Mouse (Mus musculus): ENCODE data around the gene Grm5. TPM values are rescaled to one million over a fixed set of nuclear protein-coding genes. Genes with fewer than 3 reads are reported as not detected.

Grm5 gene
- polyA plus RNA-seq, 1 experiment, result not detected

DNA sequence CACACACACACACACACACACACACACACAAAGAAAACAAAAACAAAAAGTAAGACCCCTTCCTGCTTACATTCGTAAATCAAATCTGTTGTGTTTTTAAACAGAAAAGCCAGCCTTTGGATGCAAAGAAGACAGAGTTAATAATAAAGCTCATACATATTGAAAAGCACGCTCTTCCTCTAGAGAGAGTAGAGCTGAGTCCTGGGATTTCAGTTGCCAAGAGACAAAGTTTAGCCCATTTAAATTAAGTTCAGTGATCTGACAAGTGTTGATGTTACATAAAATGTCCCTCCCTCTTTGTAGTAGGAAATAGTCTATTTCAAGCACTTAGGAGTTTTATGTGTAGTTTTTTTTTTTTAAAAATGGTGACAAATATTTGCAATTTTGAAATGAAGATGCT lies 178.0 kb downstream of the Grm5 start:
- H3K27me3 ChIP-seq (ENCODE audit: control insufficient read depth, insufficient read depth, low read length), result no peaks in the 10 kb centered on the region
- no peak overlapping the region for H3K27ac ChIP-seq (ENCODE audit: insufficient read depth, low read depth, low read length)
- 73% methylated on average over 2 of the region's 2 CpGs for WGBS
- H3K36me3 ChIP-seq (ENCODE audit: control insufficient read depth, insufficient read depth, low read length), result no peaks in the 10 kb centered on the region
- no peaks in the 10 kb centered on the region for H3K4me1 ChIP-seq (ENCODE audit: control insufficient read depth, insufficient read depth, insufficient read length, low read length)
- H3K4me3 ChIP-seq (ENCODE audit: low read depth, low read length), result no peak overlapping the region
- TF ChIP-seq POLR2A (IDR thresholded peaks at IDR 0.05; ENCODE audit: low read depth, low read length) (no peak), CTCF (IDR thresholded peaks at IDR 0.05; ENCODE audit: extremely low read depth, insufficient read length, insufficient replicate concordance, low read depth, low read length) (no peak)

GRCm38 (mm10) chr7:87762376-87762775 lies 178.4 kb downstream of the Grm5 start:
- H3K4me3 ChIP-seq (ENCODE audit: low read depth, low read length), result no peak overlapping the region
- no peak for TF ChIP-seq POLR2A (IDR thresholded peaks at IDR 0.05; ENCODE audit: low read depth, low read length)
- TF ChIP-seq CTCF (IDR thresholded peaks at IDR 0.05; ENCODE audit: extremely low read depth, insufficient read length, insufficient replicate concordance, low read depth, low read length), result no peak
- no peak overlapping the region for H3K27ac ChIP-seq (ENCODE audit: insufficient read depth, low read depth, low read length)
- H3K4me1 ChIP-seq (ENCODE audit: control insufficient read depth, insufficient read depth, insufficient read length, low read length), result no peaks in the 10 kb centered on the region
- H3K36me3 ChIP-seq (ENCODE audit: control insufficient read depth, insufficient read depth, low read length), result no peaks in the 10 kb centered on the region
- WGBS, result 52% methylated on average over 3 of the region's 3 CpGs
- H3K27me3 ChIP-seq (ENCODE audit: control insufficient read depth, insufficient read depth, low read length), result no peaks in the 10 kb centered on the region

DNA sequence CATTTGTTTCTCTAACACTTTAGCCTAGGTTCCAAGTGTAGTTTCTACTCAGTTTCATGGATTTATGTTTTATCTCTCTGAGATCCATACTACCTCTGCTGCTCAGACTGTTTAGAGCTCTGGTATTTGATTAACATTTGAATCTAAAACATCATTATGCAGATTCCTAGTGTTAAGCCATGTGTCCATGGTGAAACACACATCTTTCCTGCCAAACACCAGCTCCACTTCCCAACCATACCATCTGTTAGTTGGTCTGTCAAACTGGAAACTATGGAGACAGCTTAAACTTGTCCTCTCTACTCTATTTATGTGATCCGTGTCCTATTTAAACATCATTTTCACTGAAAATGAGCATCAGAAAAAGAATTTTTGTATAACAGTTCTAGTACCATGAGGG lies 203.6 kb downstream of the Grm5 start:
- TF ChIP-seq CTCF (IDR thresholded peaks at IDR 0.05; ENCODE audit: extremely low read depth, insufficient read length, insufficient replicate concordance, low read depth, low read length), result no peak
- TF ChIP-seq POLR2A (IDR thresholded peaks at IDR 0.05; ENCODE audit: low read depth, low read length), result no peak
- Histone ChIP-seq H3K36me3 (ENCODE audit: control insufficient read depth, insufficient read depth, low read length) (no peaks in the 10 kb centered on the region), H3K27me3 (ENCODE audit: control insufficient read depth, insufficient read depth, low read length) (no peaks in the 10 kb centered on the region), H3K27ac (ENCODE audit: insufficient read depth, low read depth, low read length) (no peak overlapping the region), H3K4me1 (ENCODE audit: control insufficient read depth, insufficient read depth, insufficient read length, low read length) (no peaks in the 10 kb centered on the region), H3K4me3 (ENCODE audit: low read depth, low read length) (no peak overlapping the region)
- 78% methylated on average over 1 of the region's 1 CpGs for WGBS

DNA sequence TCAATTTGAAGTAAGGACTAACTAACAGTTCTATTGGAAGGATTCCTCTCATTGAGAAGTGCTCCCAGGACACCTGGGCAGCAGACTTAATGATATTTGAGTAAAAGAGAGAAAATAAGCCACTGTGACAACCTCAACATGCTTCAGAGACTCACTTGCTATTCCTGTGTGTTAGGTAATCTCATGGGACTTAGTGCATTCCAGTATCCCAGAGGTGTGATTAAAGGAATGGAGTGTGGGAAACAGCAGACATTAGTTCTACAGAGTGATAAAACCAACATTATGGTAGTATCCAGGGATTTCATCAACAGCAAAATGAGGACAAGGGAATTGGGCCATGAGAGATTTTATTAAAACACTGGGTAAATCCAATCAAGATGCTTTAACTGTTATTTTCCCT lies 205.0 kb downstream of the Grm5 start:
- TF ChIP-seq POLR2A (IDR thresholded peaks at IDR 0.05; ENCODE audit: low read depth, low read length), result no peak
- TF ChIP-seq CTCF (IDR thresholded peaks at IDR 0.05; ENCODE audit: extremely low read depth, insufficient read length, insufficient replicate concordance, low read depth, low read length), result no peak
- no peaks in the 10 kb centered on the region for H3K27me3 ChIP-seq (ENCODE audit: control insufficient read depth, insufficient read depth, low read length)
- H3K27ac ChIP-seq (ENCODE audit: insufficient read depth, low read depth, low read length), result no peak overlapping the region
- no peak overlapping the region for H3K4me3 ChIP-seq (ENCODE audit: low read depth, low read length)
- no peaks in the 10 kb centered on the region for H3K36me3 ChIP-seq (ENCODE audit: control insufficient read depth, insufficient read depth, low read length)
- no peaks in the 10 kb centered on the region for H3K4me1 ChIP-seq (ENCODE audit: control insufficient read depth, insufficient read depth, insufficient read length, low read length)

DNA sequence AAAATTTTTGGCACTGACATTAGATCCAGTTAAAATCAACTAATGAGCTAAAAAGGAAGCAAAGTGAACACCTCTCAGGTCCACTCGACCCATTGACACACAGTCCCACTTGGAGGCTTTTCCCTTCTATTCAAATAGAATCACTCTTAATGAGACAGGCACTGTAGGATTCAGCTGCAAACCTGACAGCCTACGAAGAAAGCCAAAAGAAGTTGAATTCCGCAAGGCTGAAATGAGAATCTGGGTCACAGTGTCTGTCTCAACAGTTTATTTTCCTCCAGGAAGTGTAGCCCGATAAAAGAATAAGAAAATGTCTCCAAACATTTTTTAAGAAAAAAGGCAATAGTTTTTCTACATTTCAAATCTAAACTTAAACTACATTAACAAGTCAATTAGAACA lies 209.9 kb downstream of the Grm5 start:
- WGBS, result 72% methylated on average over 4 of the region's 4 CpGs
- H3K36me3 ChIP-seq (ENCODE audit: control insufficient read depth, insufficient read depth, low read length), result no peaks in the 10 kb centered on the region
- TF ChIP-seq CTCF (IDR thresholded peaks at IDR 0.05; ENCODE audit: extremely low read depth, insufficient read length, insufficient replicate concordance, low read depth, low read length) (no peak), POLR2A (IDR thresholded peaks at IDR 0.05; ENCODE audit: low read depth, low read length) (no peak)
- no peaks in the 10 kb centered on the region for H3K27me3 ChIP-seq (ENCODE audit: control insufficient read depth, insufficient read depth, low read length)
- H3K27ac ChIP-seq (ENCODE audit: insufficient read depth, low read depth, low read length), result no peak overlapping the region
- H3K4me1 ChIP-seq (ENCODE audit: control insufficient read depth, insufficient read depth, insufficient read length, low read length), result no peaks in the 10 kb centered on the region
- no peak overlapping the region for H3K4me3 ChIP-seq (ENCODE audit: low read depth, low read length)

- TF ChIP-seq CTCF (IDR thresholded peaks at IDR 0.05; ENCODE audit: extremely low read depth, insufficient read length, insufficient replicate concordance, low read depth, low read length), result no peak
- no peak for TF ChIP-seq POLR2A (IDR thresholded peaks at IDR 0.05; ENCODE audit: low read depth, low read length)
- no peaks in the 10 kb centered on the region for H3K27me3 ChIP-seq (ENCODE audit: control insufficient read depth, insufficient read depth, low read length)
- no peaks in the 10 kb centered on the region for H3K36me3 ChIP-seq (ENCODE audit: control insufficient read depth, insufficient read depth, low read length)
- H3K4me3 ChIP-seq (ENCODE audit: low read depth, low read length), result no peak overlapping the region
- no peaks in the 10 kb centered on the region for H3K4me1 ChIP-seq (ENCODE audit: control insufficient read depth, insufficient read depth, insufficient read length, low read length)
- no peak overlapping the region for H3K27ac ChIP-seq (ENCODE audit: insufficient read depth, low read depth, low read length)
- WGBS, result 55% methylated on average over 1 of the region's 1 CpGs
Measured at GRCm38 (mm10) chr7:87824898-87825297, 240.9 kb downstream of the Grm5 start.

- TF ChIP-seq CTCF (IDR thresholded peaks at IDR 0.05; ENCODE audit: extremely low read depth, insufficient read length, insufficient replicate concordance, low read depth, low read length), result no peak
- no peak for TF ChIP-seq POLR2A (IDR thresholded peaks at IDR 0.05; ENCODE audit: low read depth, low read length)
- 64% methylated on average over 4 of the region's 4 CpGs for WGBS
- H3K27ac ChIP-seq (ENCODE audit: insufficient read depth, low read depth, low read length), result no peak overlapping the region
Measured at GRCm38 (mm10) chr7:87834669-87835068, 250.7 kb downstream of the Grm5 start.

GRCm38 (mm10) chr7:87838579-87838978 lies 254.6 kb downstream of the Grm5 start:
- no peak for TF ChIP-seq CTCF (IDR thresholded peaks at IDR 0.05; ENCODE audit: extremely low read depth, insufficient read length, insufficient replicate concordance, low read depth, low read length)
- TF ChIP-seq POLR2A (IDR thresholded peaks at IDR 0.05; ENCODE audit: low read depth, low read length), result no peak
- H3K36me3 ChIP-seq (ENCODE audit: control insufficient read depth, insufficient read depth, low read length), result no peaks in the 10 kb centered on the region
- WGBS, result 56% methylated on average over 1 of the region's 1 CpGs
- no peaks in the 10 kb centered on the region for H3K4me1 ChIP-seq (ENCODE audit: control insufficient read depth, insufficient read depth, insufficient read length, low read length)
- no peak overlapping the region for H3K27ac ChIP-seq (ENCODE audit: insufficient read depth, low read depth, low read length)
- no peaks in the 10 kb centered on the region for H3K27me3 ChIP-seq (ENCODE audit: control insufficient read depth, insufficient read depth, low read length)
- H3K4me3 ChIP-seq (ENCODE audit: low read depth, low read length), result no peak overlapping the region

More at GRCm38 (mm10) chr7:87834669-87835068, 250.7 kb downstream of the Grm5 start:
- H3K27me3 ChIP-seq (ENCODE audit: control insufficient read depth, insufficient read depth, low read length), result no peaks in the 10 kb centered on the region
- H3K4me1 ChIP-seq (ENCODE audit: control insufficient read depth, insufficient read depth, insufficient read length, low read length), result no peaks in the 10 kb centered on the region
- no peaks in the 10 kb centered on the region for H3K36me3 ChIP-seq (ENCODE audit: control insufficient read depth, insufficient read depth, low read length)
- H3K4me3 ChIP-seq (ENCODE audit: low read depth, low read length), result no peak overlapping the region
